In the genomic region with DNA sequence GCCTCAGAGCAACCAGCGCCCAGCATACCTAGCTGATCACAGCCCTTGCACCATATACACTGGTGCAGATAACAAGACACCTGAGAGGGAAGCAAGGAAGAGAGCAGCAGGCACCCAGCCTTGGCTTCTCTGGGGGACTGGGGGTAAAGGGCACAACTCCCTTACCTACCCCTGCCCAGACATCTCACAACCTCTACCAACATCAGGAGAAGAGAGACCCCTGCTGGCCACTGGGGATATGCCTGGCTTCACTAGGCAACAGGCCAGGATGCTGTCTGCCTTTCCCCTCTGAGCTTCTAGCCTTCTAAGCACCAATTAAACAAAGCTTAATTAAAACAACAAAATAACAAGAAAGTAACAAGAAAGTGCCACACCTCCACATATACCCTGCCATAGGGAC, we compare ENCODE assay signal across 8 mouse cellular contexts. TPM values are rescaled to one million over a fixed set of nuclear protein-coding genes. Genes with fewer than 3 reads are reported as not detected.
A peak's percentile ranks its signal among the peaks of the same experiment; 100 is the strongest.
DNase-seq lines count a peak whose midpoint lies in the region; ATAC-seq and TF ChIP-seq lines count a peak whose summit lies in the region.
"Had no signal": no experiment of that assay in that cellular context is flagged by ENCODE, and none has a peak within 500 bp of the region (broad histone marks: within the 10 kb centered on the region; RNA-seq: fewer than 3 reads in every experiment).

No protein-coding gene starts in this region.

- WGBS in forebrain, embryonic 16.5 days, result 93% methylated on average over 1 of the region's 1 CpGs

- ATAC-seq in forebrain, embryonic 16.5 days, result peak; percentile 22

- in situ Hi-C loops in CH12.LX (cut with MboI; ENCODE audit: low pct_ligation_motif_present, low pct_unique_long_range_greater_than_20kb, low sequenced_read_pairs), result loop anchor here (10.0 to 25.0 kb wide), 2 partner anchors 343 to 450 kb away; no protein-coding TSS in a partner anchor

- peak; percentile 49 for DNase-seq in A20 (ENCODE audit: low read depth, low spot score)
- peak; percentile 67 for DNase-seq in CH12.LX (ENCODE audit: extremely low read depth)
- peak; percentile 20 for DNase-seq in c-Kit-positive CD71-positive TER-119-negative erythroid progenitor cells, embryonic 14.5 days (ENCODE audit: low read depth)
- peak; percentile 64 for DNase-seq in layer of hippocampus, adult 11-12 months (ENCODE audit: low spot score)
- DNase-seq in lung, postnatal 10 days, result peak; percentile 53
- peak; percentile 14 to 54 for DNase-seq in spleen, adult 18-20 months

- TF ChIP-seq RAD21 in CH12.LX (IDR thresholded peaks at IDR 0.05; ENCODE audit: low read depth, low read length), result peak; percentile 97

- no peak for TF ChIP-seq EP300 in CH12.LX (IDR thresholded peaks at IDR 0.05; ENCODE audit: low read length)

- TF ChIP-seq CTCF in CH12.LX (conservative IDR thresholded peaks at IDR 0.05 in 1 of 2, IDR thresholded peaks at IDR 0.05 in 1 of 2; ENCODE audit: low read depth in 2 of 2, low read length in 2 of 2), result peak; percentile 71 to 97

- peaks cover 6 to 34% of the 10 kb centered on the region in 2 experiments; a peak in 3 of 4 replicates for H3K4me1 ChIP-seq in CH12.LX (ENCODE audit: control insufficient read depth in 1 of 2, insufficient read depth in 2 of 2)
- H3K4me1 ChIP-seq in forebrain, embryonic 16.5 days (replicated peaks; ENCODE audit: control insufficient read depth, insufficient read depth, low read length), result no peaks in the 10 kb centered on the region
- H3K4me1 ChIP-seq: heart, embryonic 15.5 days had no signal

- no peak overlapping the region for H3K4me2 ChIP-seq in CH12.LX (ENCODE audit: insufficient read depth, low read depth, poor library complexity, severe bottlenecking)
- H3K4me2 ChIP-seq in forebrain, embryonic 16.5 days (ENCODE audit: low read length), result no peak overlapping the region
- H3K4me2 ChIP-seq: heart, embryonic 15.5 days had no signal

- H3K9ac ChIP-seq in CH12.LX (ENCODE audit: insufficient read depth, low read depth), result no peak overlapping the region
- no peak overlapping the region for H3K9ac ChIP-seq in forebrain, embryonic 16.5 days (replicated peaks; ENCODE audit: low read depth, low read length)
- H3K9ac ChIP-seq: heart, embryonic 15.5 days had no signal

- no peak overlapping the region for H3K27ac ChIP-seq in CH12.LX (ENCODE audit: insufficient read depth, low read depth)
- no peak overlapping the region for H3K27ac ChIP-seq in forebrain, embryonic 16.5 days (ENCODE audit: low read length)
- H3K27ac ChIP-seq: heart, embryonic 15.5 days had no signal

- no peak overlapping the region for H3K4me3 ChIP-seq in CH12.LX (replicated peaks in 1 of 3; ENCODE audit: low read depth in 2 of 3, low read length in 2 of 3, poor library complexity in 1 of 3)
- no peak overlapping the region for H3K4me3 ChIP-seq in forebrain, embryonic 16.5 days (replicated peaks; ENCODE audit: low read length)
- H3K4me3 ChIP-seq: heart, embryonic 15.5 days had no signal

- H3K27me3 ChIP-seq in CH12.LX (replicated peaks), result no peaks in the 10 kb centered on the region
- H3K27me3 ChIP-seq in forebrain, embryonic 16.5 days (replicated peaks; ENCODE audit: control insufficient read depth, insufficient read depth, low read length), result no peaks in the 10 kb centered on the region

- no peaks in the 10 kb centered on the region for H3K79me2 ChIP-seq in CH12.LX (replicated peaks; ENCODE audit: control insufficient read depth, extremely low read depth, insufficient read depth, poor library complexity, severe bottlenecking)

- H3K9me3 ChIP-seq in CH12.LX (replicated peaks; ENCODE audit: low read length), result no peaks in the 10 kb centered on the region
- no peaks in the 10 kb centered on the region for H3K9me3 ChIP-seq in forebrain, embryonic 16.5 days (ENCODE audit: control insufficient read depth, low read length)
- H3K9me3 ChIP-seq: heart, embryonic 15.5 days had no signal

- dilution Hi-C loops in CH12.LX (cut with MboI; ENCODE audit: extremely low pct_ligation_motif_present, extremely low pct_unique_long_range_greater_than_20kb, low sequenced_read_pairs), result no loop called here

- no peak for TF ChIP-seq POLR2A in CH12.LX (IDR thresholded peaks at IDR 0.05; ENCODE audit: low read depth, low read length)

- no peaks in the 10 kb centered on the region for H3K36me3 ChIP-seq in CH12.LX (replicated peaks in 1 of 2; ENCODE audit: control insufficient read depth in 1 of 2, insufficient read depth in 1 of 2, low read length in 1 of 2)
- no peaks in the 10 kb centered on the region for H3K36me3 ChIP-seq in forebrain, embryonic 16.5 days (ENCODE audit: control insufficient read depth, insufficient read depth)
- H3K36me3 ChIP-seq: heart, embryonic 15.5 days had no signal

TF ChIP-seq in CH12.LX, 34 proteins besides CTCF, POLR2A, EP300 and RAD21:
- TF ChIP-seq NELFE (IDR thresholded peaks at IDR 0.05; ENCODE audit: low read depth, low read length) (0 out of 2 replicates have a peak, but pooled peaks have one; percentile 23), POLR2AphosphoS2 (IDR thresholded peaks at IDR 0.05; ENCODE audit: low read depth, low read length) (no peak), SIN3A (IDR thresholded peaks at IDR 0.05; ENCODE audit: low read length) (no peak), IRF4 (IDR thresholded peaks at IDR 0.05; ENCODE audit: low read depth, low read length) (no peak), USF1 (IDR thresholded peaks at IDR 0.05; ENCODE audit: low read depth, low read length) (no peak), TCF12 (IDR thresholded peaks at IDR 0.05; ENCODE audit: low read depth, low read length) (no peak), MEF2A (IDR thresholded peaks at IDR 0.05; ENCODE audit: borderline replicate concordance, low read depth, low read length) (0 out of 2 replicates have a peak, but pooled peaks have one; percentile 20), ZMIZ1 (IDR thresholded peaks at IDR 0.05; ENCODE audit: low read depth, low read length) (no peak), HCFC1 (IDR thresholded peaks at IDR 0.05; ENCODE audit: low read depth, low read length) (no peak), JUND (conservative IDR thresholded peaks at IDR 0.05; ENCODE audit: low read depth, low read length) (no peak), MYC (IDR thresholded peaks at IDR 0.05; ENCODE audit: low read depth, low read length) (no peak), ZC3H11A (IDR thresholded peaks at IDR 0.05; ENCODE audit: low read depth, low read length) (peak; percentile 84), UBTF (IDR thresholded peaks at IDR 0.05; ENCODE audit: low read depth, low read length) (no peak), RCOR1 (conservative IDR thresholded peaks at IDR 0.05; ENCODE audit: low read depth, low read length) (no peak), SMC3 (IDR thresholded peaks at IDR 0.05; ENCODE audit: low read depth, low read length) (peak; percentile 97), TBP (conservative IDR thresholded peaks at IDR 0.05; ENCODE audit: low read depth, low read length) (no peak), E2F4 (IDR thresholded peaks at IDR 0.05; ENCODE audit: insufficient replicate concordance, low read depth, low read length) (no peak), GABPA (IDR thresholded peaks at IDR 0.05; ENCODE audit: insufficient replicate concordance, low read depth, low read length) (no peak)

RNA-seq across cellular contexts. Expression of a gene that starts 7.7 kb away (rescaled TPM):
- total RNA-seq in CH12.LX (2012; rRNA removed), result 0.21 and 0.72 TPM in 2 replicates
- total RNA-seq in CH12.LX (2014; rRNA removed), result 0.18 TPM in 1 of 2 replicates, not detected in the other
- 0.16 and 0.26 TPM in 2 replicates for polyA plus RNA-seq in CH12.LX (2012; ENCODE audit: insufficient read length, low read depth)
- polyA plus RNA-seq in forebrain, embryonic 16.5 days (2015; fragmentation: Nextera tagmentation; extraction: Ambion mirVana), result 8.7 and 10.1 TPM in 2 replicates
